Mouse (Mus musculus) liver, postnatal 0 days (tissue): ENCODE measurements around the gene Trpc1. TPM values are rescaled to one million over a fixed set of nuclear protein-coding genes. Genes with fewer than 3 reads are reported as not detected.

Source experiments
- ATAC-seq: fragments of 200-750 bp; cut with Nextera tagmentation; 2 replicates; pipeline ENCODE4 v1.8.0; 2017; ENCODE audit warnings: mild to moderate bottlenecking, moderate library complexity
- DNase-seq: peaks from one replicate; pipeline ENCODE4 v3.0.0-alpha.2; 2016
- H3K27ac ChIP-seq: fragments of 300-500 bp; sonication (generic); 2 replicates; pipeline ENCODE4 v1.5.1; 2014; ENCODE audit warnings: antibody characterized with exemption, moderate library complexity, mild to moderate bottlenecking, low read depth
- H3K27me3 ChIP-seq: fragments of 300-500 bp; sonication (generic); 2 replicates; pipeline ENCODE4 v1.6.1; 2014; ENCODE audit warnings: low read length, control low read depth, mixed read lengths; ENCODE audit not compliant: insufficient read depth
- H3K36me3 ChIP-seq: fragments of 300-500 bp; sonication (generic); replicated peaks from 2 replicates; pipeline ENCODE4 v1.6.1; 2014; ENCODE audit warnings: mild to moderate bottlenecking, control low read depth, low read length, moderate library complexity, mixed read lengths; ENCODE audit not compliant: insufficient read depth
- H3K4me1 ChIP-seq: fragments of 300-500 bp; sonication (generic); 2 replicates; pipeline ENCODE4 v1.6.1; 2014; ENCODE audit warnings: antibody characterized with exemption, mild to moderate bottlenecking, control low read depth; ENCODE audit not compliant: insufficient read depth
- H3K4me2 ChIP-seq: fragments of 300-500 bp; sonication (generic); 2 replicates; pipeline ENCODE4 v1.6.1; 2014; ENCODE audit warnings: low read depth, mild to moderate bottlenecking, low read length, moderate library complexity, mixed read lengths
- H3K4me3 ChIP-seq: fragments of 300-500 bp; sonication (generic); 2 replicates; pipeline ENCODE4 v1.5.1; 2014; ENCODE audit warnings: low read depth, low read length
- H3K9ac ChIP-seq: fragments of 300-500 bp; sonication (generic); replicated peaks from 2 replicates; pipeline ENCODE4 v1.6.1; 2014; ENCODE audit warnings: mild to moderate bottlenecking, moderate library complexity
- H3K9me3 ChIP-seq: fragments of 300-500 bp; sonication (generic); 2 replicates; pipeline ENCODE4 v1.6.1; 2016; ENCODE audit warnings: mild to moderate bottlenecking, control low read depth, low read length, mixed read lengths
- CTCF ChIP-seq: sonication (generic); IDR thresholded peaks from 2 replicates; pipeline ENCODE4 v1.5.1; 2016; ENCODE audit warnings: antibody characterized with exemption, low read depth
- EP300 ChIP-seq: IDR thresholded peaks from 2 replicates; pipeline ENCODE4 v1.6.1; 2016; ENCODE audit warnings: antibody characterized with exemption, low read depth, mild to moderate bottlenecking
- WGBS: fragments of 180-500 bp; shearing (Covaris S2); extraction: QIAGEN DNeasy Blood & Tissue Kit; methylation state at CpG from one replicate; pipeline ENCODE4 v1.1.7; 2014; ENCODE audit not compliant: insufficient replicate concordance; 5-methylcytosine and 5-hydroxymethylcytosine counted together
- polyA plus RNA-seq: library from polyadenylated mRNA; unstranded; fragments of >200 nt; fragmentation: Nextera tagmentation; extraction: Ambion mirVana; gene quantifications from 2 replicates; pipeline ENCODE4 v1.2.1, GENCODE M21; 2015

The Trpc1 gene
- polyA plus RNA-seq, 1 experiment from 2014 or later: 1.2 TPM

DNA sequence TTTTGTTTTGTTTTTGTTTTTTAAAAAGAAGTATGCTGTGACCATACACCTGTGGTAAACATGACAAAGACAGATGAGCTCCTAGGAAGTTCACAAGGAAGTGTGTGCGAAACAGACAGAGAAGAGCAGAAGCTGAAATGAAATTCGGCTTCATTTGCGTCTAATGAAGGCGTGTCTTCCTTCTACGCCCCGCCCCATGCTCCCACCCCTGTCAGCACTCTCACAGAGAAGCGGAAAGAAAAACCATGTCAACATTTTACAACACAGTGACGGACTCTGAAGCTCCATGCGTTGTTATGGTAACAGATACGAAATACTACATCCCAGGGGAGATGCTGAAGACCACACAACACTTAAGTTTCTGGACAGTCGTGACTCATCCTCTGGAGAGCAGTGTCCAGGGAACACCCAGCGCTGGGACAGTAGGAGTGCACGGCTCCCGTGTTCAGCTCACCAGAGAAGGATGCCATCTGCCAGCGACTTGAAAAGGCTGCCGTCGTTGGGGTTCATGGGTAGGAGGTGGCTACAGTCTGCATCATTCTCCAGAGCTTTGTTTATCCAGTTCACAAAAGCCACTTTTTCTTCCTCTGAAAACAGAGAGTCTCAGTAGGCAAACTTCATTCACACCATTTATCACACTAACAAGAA, 33.6 kb upstream of the Trpc1 start:
- H3K36me3 ChIP-seq: no peaks in the 10 kb centered on the region
- no peak for TF ChIP-seq EP300
- no peak for TF ChIP-seq CTCF
- ATAC-seq (no peak), DNase-seq (no peak)
- no peaks in the 10 kb centered on the region for H3K27me3 ChIP-seq
- WGBS: 69% methylated on average over 17 of the region's 17 CpGs
- H3K27ac ChIP-seq: no peak overlapping the region
- no peak overlapping the region for H3K4me2 ChIP-seq
- no peak overlapping the region for H3K4me3 ChIP-seq
- H3K9ac ChIP-seq: no peak overlapping the region
- H3K9me3 ChIP-seq: no peaks in the 10 kb centered on the region
- H3K4me1 ChIP-seq: no peaks in the 10 kb centered on the region

DNA sequence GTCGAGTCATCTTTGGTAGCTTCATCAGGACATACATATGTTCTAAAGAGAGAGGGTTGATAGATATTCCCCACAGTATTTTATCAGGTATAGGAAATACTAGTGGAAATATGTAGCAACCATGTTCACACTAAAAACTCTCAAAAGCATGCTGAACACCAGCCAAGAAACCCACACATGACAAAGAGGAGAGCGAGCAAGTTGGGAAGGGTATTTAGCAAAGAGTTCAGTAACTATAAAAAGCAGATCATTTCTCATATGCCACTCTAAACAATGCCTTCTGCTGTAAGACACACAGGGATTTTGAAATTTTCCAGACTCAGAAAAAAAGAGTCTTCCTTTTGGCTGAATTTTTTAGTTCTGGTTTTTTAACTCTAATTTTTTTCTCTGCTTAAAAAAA, 21.5 kb upstream of the Trpc1 start:
- H3K9me3 ChIP-seq: no peaks in the 10 kb centered on the region
- no peak overlapping the region for H3K4me2 ChIP-seq
- no peak overlapping the region for H3K9ac ChIP-seq
- 66% methylated on average over 2 of the region's 2 CpGs for WGBS
- DNase-seq (no peak), ATAC-seq (no peak)
- no peaks in the 10 kb centered on the region for H3K4me1 ChIP-seq
- H3K27ac ChIP-seq: no peak overlapping the region
- no peaks in the 10 kb centered on the region for H3K27me3 ChIP-seq
- peaks cover 2% of the 10 kb centered on the region; the same call in 1 of the 2 replicates for H3K36me3 ChIP-seq
- H3K4me3 ChIP-seq: no peak overlapping the region
- TF ChIP-seq CTCF: no peak
- no peak for TF ChIP-seq EP300

DNA sequence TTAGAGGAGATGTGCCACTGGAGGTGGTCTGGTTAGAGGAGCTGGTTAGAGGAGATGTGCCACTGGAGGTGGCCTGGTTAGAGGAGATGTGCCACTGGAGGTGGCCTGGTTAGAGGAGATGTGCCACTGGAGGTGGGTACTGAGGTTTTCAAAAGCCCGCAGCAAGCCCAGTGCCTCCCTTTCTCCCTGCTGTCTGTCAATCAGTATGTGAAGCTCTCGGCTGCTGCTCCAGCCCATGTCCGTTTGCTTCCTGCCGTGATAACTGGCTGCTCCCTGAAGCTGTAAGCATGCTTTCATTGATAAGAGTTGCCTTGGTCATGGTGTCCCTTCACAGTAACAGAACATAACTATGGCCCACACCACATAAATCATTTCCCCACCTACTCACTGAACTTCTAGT, 13.0 kb upstream of the Trpc1 start:
- no peak overlapping the region for H3K4me3 ChIP-seq
- no peak overlapping the region for H3K27ac ChIP-seq
- ATAC-seq (no peak), DNase-seq (no peak)
- H3K4me2 ChIP-seq: no peak overlapping the region
- H3K9ac ChIP-seq: no peak overlapping the region
- no peaks in the 10 kb centered on the region; the same call in 1 of the 2 replicates for H3K36me3 ChIP-seq
- no peaks in the 10 kb centered on the region for H3K4me1 ChIP-seq
- H3K27me3 ChIP-seq: no peaks in the 10 kb centered on the region
- 39% methylated on average over 4 of the region's 4 CpGs for WGBS
- TF ChIP-seq CTCF (no peak), EP300 (no peak)
- H3K9me3 ChIP-seq: no peaks in the 10 kb centered on the region

DNA sequence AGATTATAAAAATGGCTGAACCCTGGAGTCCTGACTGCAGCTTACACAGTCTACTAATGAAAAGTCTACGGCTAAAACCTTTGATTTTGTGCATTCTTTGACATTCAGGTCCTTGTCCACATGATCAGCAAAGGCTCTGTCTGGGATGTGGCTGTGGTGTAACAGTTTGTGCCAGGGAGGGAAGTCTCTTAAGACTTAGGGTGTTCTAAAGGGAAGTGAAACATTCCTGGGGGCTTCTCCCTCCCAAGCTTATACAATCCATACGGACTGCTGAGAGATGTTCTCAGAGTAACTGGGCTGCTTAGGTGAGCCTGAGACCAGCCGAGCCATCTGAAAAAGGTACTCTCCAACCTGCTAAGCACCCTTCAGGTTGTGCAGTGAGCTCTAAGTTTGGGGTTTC, 12.1 kb upstream of the Trpc1 start:
- Histone ChIP-seq H3K4me2 (no peak overlapping the region), H3K4me3 (no peak overlapping the region), H3K9ac (no peak overlapping the region), H3K36me3 (no peaks in the 10 kb centered on the region; the same call in 1 of the 2 replicates), H3K4me1 (no peaks in the 10 kb centered on the region), H3K9me3 (no peaks in the 10 kb centered on the region), H3K27ac (no peak overlapping the region), H3K27me3 (no peaks in the 10 kb centered on the region)
- no peak for TF ChIP-seq EP300
- no peak for TF ChIP-seq CTCF
- DNase-seq (no peak), ATAC-seq (no peak)
- 75% methylated on average over 3 of the region's 3 CpGs for WGBS

DNA sequence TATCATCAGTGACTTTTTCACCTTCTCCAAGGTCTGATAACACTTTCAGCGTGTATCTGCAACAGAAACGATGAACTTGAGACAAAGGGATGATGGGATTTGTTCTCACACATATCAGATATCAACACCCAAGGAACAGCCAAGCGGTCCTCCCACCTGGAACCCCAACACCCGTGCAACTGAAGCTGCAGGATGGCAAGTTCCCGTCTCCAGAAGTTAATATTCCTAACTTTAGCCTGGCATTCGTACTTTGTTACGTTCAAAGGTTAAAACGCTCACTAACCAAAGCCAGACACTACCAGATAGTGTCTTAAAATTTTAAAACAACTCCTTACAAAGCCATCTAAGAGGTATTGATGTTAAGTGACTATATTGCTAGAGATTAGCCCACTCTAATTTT, 11.2 kb upstream of the Trpc1 start:
- WGBS: 77% methylated on average over 8 of the region's 8 CpGs
- Histone ChIP-seq H3K4me3 (no peak overlapping the region), H3K27ac (no peak overlapping the region), H3K9me3 (no peaks in the 10 kb centered on the region), H3K36me3 (no peaks in the 10 kb centered on the region; the same call in none of the 2 replicates), H3K4me1 (no peaks in the 10 kb centered on the region), H3K4me2 (no peak overlapping the region), H3K27me3 (no peaks in the 10 kb centered on the region), H3K9ac (no peak overlapping the region)
- no peak for TF ChIP-seq CTCF
- no peak for TF ChIP-seq EP300
- DNase-seq: no peak
- no peak for ATAC-seq

DNA sequence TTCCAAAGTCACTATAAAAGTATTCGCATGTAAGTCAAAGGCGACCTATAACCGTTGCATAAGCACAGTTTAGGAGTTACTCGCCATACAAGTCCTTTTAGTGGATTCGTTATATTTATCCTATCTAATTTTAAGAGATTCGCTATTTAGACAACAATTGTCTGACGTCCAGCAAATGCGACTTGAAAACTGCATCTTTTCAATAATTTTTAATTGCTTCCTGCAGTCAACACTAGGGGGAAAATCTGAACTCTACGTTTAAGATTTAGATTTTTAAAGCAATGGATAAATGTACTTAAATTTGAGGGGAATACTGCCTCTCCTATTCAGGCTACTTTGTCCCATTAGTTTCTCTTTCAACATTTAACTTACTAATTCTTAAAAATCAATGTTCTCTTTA, 571 bp upstream of the Trpc1 start:
- no peaks in the 10 kb centered on the region for H3K9me3 ChIP-seq
- DNase-seq (no peak), ATAC-seq (no peak)
- no peak overlapping the region for H3K4me2 ChIP-seq
- H3K36me3 ChIP-seq: no peaks in the 10 kb centered on the region
- WGBS: 41% methylated on average over 9 of the region's 9 CpGs
- no peak overlapping the region for H3K4me3 ChIP-seq
- TF ChIP-seq EP300 (no peak), CTCF (0 out of 2 replicates have a peak, but pooled peaks have one; percentile 3)
- H3K27ac ChIP-seq: no peak overlapping the region
- H3K27me3 ChIP-seq: peaks cover 9% of the 10 kb centered on the region
- H3K9ac ChIP-seq: no peak overlapping the region
- no peaks in the 10 kb centered on the region for H3K4me1 ChIP-seq
